Mouse (Mus musculus): ENCODE results near the gene Nr4a1. TPM values are rescaled to one million over a fixed set of nuclear protein-coding genes. Genes with fewer than 3 reads are reported as not detected.
A peak's percentile ranks its signal among the peaks of the same experiment; 100 is the strongest.

Gene Nr4a1
- polyA plus RNA-seq, 1 experiment from 2014 or later, result 10.4 TPM

DNA sequence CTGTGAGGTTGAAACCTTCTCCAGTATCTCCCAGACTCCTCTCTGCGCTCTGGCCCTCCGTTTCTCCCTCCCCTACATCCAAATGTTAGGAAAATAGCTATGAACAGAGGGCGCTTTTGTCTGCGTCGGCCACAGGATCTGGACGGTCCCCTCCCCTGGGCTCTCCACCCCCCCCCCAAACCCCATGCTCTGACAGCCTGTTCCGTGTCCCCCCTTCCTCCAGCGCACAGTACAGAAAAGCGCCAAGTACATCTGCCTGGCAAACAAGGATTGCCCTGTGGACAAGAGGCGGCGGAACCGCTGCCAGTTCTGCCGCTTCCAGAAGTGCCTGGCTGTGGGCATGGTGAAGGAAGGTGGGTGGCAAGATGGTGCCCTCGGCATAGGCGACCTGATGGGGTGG lies 17.4 kb downstream of the Nr4a1 start:
- WGBS, result 84% methylated on average over 15 of the region's 15 CpGs
- Histone ChIP-seq H3K9me3 (no peaks in the 10 kb centered on the region), H3K27me3 (replicated peaks) (no peaks in the 10 kb centered on the region), H3K4me1 (peaks cover 26% of the 10 kb centered on the region), H3K36me3 (peaks cover 54% of the 10 kb centered on the region), H3K27ac (replicated peaks) (no peak overlapping the region), H3K9ac (no peak overlapping the region), H3K4me2 (no peak overlapping the region), H3K4me3 (no peak overlapping the region)
- ATAC-seq (ENCODE audit: extremely low read depth, insufficient number of reproducible peaks, low FRiP score, low TSS enrichment), result no peak

DNA sequence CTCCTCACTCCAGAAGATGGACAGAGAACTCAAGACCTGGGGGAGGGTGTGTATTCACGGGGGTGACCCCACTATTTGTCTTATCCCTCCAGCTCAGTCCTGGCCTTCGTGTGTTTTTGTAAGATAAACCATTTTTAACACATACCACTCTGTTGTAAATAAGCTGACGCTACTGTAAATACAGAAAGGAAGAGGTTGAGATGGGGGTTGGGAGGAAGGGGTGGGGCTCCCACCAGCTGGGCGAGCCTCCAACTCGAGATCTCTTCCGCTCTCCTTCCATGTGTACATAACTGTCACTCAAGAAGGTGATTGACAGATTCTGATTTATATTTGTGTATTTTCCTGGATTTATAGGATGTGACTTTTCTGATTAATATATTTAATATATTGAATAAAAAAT lies 20.3 kb downstream of the Nr4a1 start:
- no peak for ATAC-seq (ENCODE audit: extremely low read depth, insufficient number of reproducible peaks, low FRiP score, low TSS enrichment)
- WGBS, result 46% methylated on average over 6 of the region's 6 CpGs
- Histone ChIP-seq H3K36me3 (peaks cover 54% of the 10 kb centered on the region), H3K9me3 (no peaks in the 10 kb centered on the region), H3K27ac (replicated peaks) (no peak overlapping the region), H3K4me2 (no peak overlapping the region), H3K9ac (no peak overlapping the region), H3K4me1 (peaks cover 15% of the 10 kb centered on the region), H3K4me3 (no peak overlapping the region), H3K27me3 (replicated peaks) (no peaks in the 10 kb centered on the region)

DNA sequence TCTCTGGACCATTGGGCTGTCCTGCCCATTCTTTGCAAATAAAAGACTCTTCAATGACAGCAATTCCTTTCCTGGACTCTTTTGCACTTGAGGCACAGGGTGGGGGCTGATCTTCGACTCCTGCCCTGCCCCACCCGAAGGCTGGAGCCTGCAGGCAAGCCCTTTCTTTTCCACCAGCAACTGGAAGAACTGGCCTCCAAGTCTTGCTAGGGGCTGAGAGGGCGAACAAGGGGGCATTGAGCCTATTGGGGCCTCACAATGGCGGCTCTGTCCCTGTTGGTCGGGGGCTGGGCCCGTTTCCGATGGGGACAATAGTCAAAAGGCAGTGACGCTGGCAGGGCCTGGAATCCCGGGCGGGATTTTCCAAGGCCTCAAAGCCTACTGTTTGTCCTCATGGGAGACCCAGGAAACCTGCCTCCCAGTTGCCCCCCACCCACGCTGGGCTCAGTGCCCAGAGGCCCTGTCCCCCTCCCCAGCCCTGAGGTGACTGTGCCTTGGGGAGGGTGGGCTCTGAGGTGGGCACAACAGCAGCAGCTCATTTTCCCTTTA lies 23.4 kb downstream of the Nr4a1 start:
- Histone ChIP-seq H3K9me3 (no peaks in the 10 kb centered on the region), H3K4me3 (no peak overlapping the region), H3K9ac (no peak overlapping the region), H3K27ac (replicated peaks) (no peak overlapping the region), H3K4me2 (no peak overlapping the region), H3K36me3 (peaks cover 27% of the 10 kb centered on the region), H3K27me3 (replicated peaks) (no peaks in the 10 kb centered on the region), H3K4me1 (peaks cover 16% of the 10 kb centered on the region)
- 61% methylated on average over 11 of the region's 11 CpGs for WGBS
- ATAC-seq (ENCODE audit: extremely low read depth, insufficient number of reproducible peaks, low FRiP score, low TSS enrichment), result no peak

DNA sequence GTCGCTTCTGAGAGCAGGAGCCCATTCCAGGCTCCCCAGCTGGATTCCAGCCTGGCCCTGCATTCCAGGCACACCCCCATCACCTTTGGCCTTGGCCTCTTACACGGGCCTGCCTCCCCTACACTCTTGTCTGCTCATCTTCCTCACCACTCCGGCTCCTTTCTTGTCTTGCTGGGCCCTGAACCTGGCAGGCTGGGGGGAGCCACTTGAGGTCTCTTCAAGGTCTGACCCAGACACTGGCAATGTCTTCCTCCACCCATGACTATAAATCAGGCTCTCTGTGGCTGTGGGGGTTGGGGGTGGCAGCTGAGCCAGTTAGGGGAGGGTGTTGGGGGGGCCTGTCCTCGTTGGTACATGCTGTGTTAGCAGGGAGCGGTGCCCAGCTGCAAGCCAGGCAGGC lies 24.5 kb downstream of the Nr4a1 start:
- Histone ChIP-seq H3K27ac (replicated peaks) (no peak overlapping the region), H3K27me3 (replicated peaks) (no peaks in the 10 kb centered on the region), H3K4me2 (no peak overlapping the region), H3K4me1 (peaks cover 22% of the 10 kb centered on the region), H3K4me3 (no peak overlapping the region), H3K36me3 (peaks cover 15% of the 10 kb centered on the region), H3K9me3 (no peaks in the 10 kb centered on the region), H3K9ac (peak overlapping the region; percentile 48)
- WGBS, result 34% methylated on average over 5 of the region's 5 CpGs
- ATAC-seq (ENCODE audit: extremely low read depth, insufficient number of reproducible peaks, low FRiP score, low TSS enrichment), result no peak

DNA sequence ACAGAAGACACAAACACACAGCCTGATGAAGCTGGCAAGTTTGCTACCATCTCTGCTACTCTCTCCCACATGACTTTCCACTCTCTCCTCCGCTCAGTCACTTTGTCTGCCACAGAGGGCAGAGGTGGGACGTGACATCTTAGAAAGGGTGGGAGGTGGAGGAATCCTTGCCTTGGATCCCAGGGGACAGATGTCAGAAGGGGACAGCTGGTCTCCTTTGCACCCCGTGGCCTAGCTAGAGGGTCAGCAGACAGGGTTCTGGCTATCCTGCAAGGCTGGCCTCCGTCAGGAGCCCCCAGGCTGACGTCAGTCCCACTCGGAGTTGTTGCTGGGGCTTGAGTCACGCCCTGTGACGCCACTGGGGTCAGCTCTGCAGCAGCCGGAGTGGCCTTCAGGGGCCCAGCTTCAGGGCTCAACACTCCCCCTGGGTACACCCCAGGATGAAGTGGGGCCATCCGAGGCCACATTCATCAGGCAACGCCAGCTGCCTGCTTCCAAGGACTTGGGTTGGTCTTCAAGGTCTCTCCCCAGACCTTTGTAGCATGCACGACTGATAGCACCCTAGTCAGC lies 25.4 kb downstream of the Nr4a1 start:
- ATAC-seq (ENCODE audit: extremely low read depth, insufficient number of reproducible peaks, low FRiP score, low TSS enrichment), result no peak
- H3K4me1 ChIP-seq, result peaks cover 23% of the 10 kb centered on the region
- no peaks in the 10 kb centered on the region for H3K9me3 ChIP-seq
- peak overlapping the region; percentile 51; the same call in 1 of the 2 replicates for H3K9ac ChIP-seq
- H3K27me3 ChIP-seq (replicated peaks), result no peaks in the 10 kb centered on the region
- no peak overlapping the region for H3K4me3 ChIP-seq
- WGBS, result 49% methylated on average over 12 of the region's 12 CpGs
- H3K4me2 ChIP-seq, result no peak overlapping the region
- no peak overlapping the region for H3K27ac ChIP-seq (replicated peaks)
- peaks cover 6% of the 10 kb centered on the region for H3K36me3 ChIP-seq

DNA sequence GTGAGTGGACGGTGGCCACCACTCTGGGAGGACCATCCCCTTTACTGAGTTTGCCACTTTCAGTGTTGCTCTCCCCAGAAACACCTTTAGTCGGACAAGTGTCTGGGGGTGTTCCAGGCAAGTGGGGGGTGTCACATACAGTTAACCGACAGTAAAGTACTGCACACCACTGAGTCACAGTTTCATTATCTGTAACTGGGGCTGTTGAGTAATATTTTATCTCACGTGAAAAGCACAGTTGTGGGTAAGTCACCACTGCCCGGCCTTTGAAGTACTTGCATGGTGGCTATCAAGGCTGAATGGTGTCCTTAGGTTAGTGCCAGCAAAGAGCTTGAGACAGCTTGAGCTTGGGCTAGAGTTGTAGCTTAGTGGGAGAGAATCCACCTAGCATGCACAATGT lies 28.4 kb downstream of the Nr4a1 start:
- Histone ChIP-seq H3K27ac (replicated peaks) (no peak overlapping the region), H3K9ac (no peak overlapping the region), H3K4me2 (no peak overlapping the region), H3K9me3 (no peaks in the 10 kb centered on the region), H3K36me3 (peaks cover 15% of the 10 kb centered on the region), H3K4me1 (peaks cover 40% of the 10 kb centered on the region), H3K4me3 (no peak overlapping the region), H3K27me3 (replicated peaks) (no peaks in the 10 kb centered on the region)
- ATAC-seq (ENCODE audit: extremely low read depth, insufficient number of reproducible peaks, low FRiP score, low TSS enrichment), result no peak
- WGBS, result 69% methylated on average over 5 of the region's 5 CpGs

DNA sequence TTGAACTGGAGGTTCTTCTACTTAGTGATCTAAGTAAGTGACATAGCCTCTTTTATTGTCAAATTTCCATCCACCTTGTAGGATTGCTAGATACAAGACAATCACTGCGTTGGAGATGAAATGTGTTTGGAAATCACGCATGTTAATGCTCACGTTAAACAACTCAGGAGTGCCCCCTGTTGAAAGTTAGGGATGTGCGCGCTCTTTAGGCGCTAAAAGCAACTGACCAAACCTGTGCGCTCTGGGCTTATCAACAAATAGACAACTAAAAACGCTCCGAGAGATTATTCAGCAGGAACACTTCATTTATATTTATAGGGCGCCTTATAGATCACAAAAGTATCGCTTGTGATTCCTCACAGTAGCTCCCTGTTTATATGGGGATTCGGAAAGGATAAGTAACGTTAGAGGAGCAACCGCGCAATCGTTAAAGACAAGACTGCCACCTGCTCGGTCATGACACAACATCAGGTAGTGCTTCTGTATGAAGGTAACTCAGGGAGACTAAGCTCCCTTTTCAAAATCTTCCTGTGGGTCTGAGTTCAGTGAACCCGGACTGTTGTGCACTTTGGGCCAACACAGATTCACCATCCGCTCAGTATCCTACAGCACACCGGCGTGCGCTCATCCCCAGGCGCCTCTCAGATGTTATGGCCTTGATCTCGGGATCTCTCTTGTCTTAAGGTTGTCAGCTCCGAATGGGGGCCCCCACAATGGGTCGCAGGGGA lies 29.3 kb downstream of the Nr4a1 start:
- ATAC-seq (ENCODE audit: extremely low read depth, insufficient number of reproducible peaks, low FRiP score, low TSS enrichment), result peak; percentile 2; the same call in 1 of the 2 replicates

DNA sequence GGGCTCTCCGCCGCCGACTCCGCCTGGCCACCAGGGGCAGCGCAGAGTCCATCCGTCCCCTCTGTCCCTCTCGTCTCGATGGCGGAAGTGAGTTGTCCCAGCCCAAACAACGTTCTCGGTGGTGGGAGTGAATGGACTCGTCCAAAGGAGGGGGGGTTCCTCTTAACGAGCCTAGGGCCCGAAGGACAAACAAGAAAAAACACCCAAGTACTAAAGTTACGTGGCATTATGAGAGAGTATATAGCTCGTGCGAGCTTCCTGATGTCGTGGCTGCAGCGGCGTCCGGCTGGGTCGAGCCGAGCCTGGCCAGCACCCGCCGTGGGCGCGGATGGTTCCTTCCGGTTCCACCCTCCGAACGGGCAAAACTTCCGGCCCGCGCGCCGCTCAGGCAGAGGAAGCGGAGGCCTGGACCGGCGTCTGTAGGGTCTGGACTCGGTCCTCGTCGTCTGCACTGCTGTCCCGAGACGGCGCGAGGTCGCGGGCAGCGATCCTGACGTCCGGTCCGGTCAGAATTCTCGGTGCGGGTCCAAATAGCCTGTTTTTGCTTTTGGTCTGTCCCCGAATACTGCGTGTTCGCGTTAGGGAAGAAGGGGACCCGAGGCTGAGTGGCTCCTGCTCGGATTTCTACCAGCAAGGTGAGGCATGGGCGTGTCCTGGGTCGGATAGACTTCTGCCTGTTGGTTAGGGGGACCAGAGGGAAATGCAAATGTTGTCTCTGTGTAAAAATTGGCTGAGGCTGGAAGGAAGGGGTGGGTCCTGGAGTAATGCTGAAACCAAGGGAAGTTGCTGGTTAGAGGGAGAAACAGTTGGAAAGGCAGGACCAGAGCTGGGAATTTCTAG lies 30.1 kb downstream of the Nr4a1 start, which contains the start of gene Atg101:
TSS of gene Atg101 (plus strand) at position 362 of the 840 bp plus-strand sequence.
- H3K9me3 ChIP-seq, result no peaks in the 10 kb centered on the region
- under 1% methylated on average over 61 of the region's 61 CpGs for WGBS
- no peaks in the 10 kb centered on the region for H3K27me3 ChIP-seq (replicated peaks)
- peak within 1 kb of the TSS; percentile 96 for H3K9ac ChIP-seq
- peaks cover 32% of the 10 kb centered on the region for H3K36me3 ChIP-seq
- ATAC-seq (ENCODE audit: extremely low read depth, insufficient number of reproducible peaks, low FRiP score, low TSS enrichment), result peak; percentile 83
- H3K4me3 ChIP-seq, result peak within 1 kb of the TSS; percentile 91
- H3K27ac ChIP-seq (replicated peaks), result peak within 1 kb of the TSS; percentile 75
- H3K4me1 ChIP-seq, result peaks cover 31% of the 10 kb centered on the region
- H3K4me2 ChIP-seq, result peak within 1 kb of the TSS; percentile 97

More for the DNA sequence above, 29.3 kb downstream of the Nr4a1 start:
- WGBS, result 1% methylated on average over 26 of the region's 26 CpGs
- no peaks in the 10 kb centered on the region for H3K9me3 ChIP-seq
- H3K36me3 ChIP-seq, result peaks cover 24% of the 10 kb centered on the region
- H3K27ac ChIP-seq (replicated peaks), result peak overlapping the region; percentile 75
- no peaks in the 10 kb centered on the region for H3K27me3 ChIP-seq (replicated peaks)
- peaks cover 38% of the 10 kb centered on the region for H3K4me1 ChIP-seq
- peak overlapping the region; percentile 91 for H3K4me3 ChIP-seq
- peak overlapping the region; percentile 97 for H3K4me2 ChIP-seq
- H3K9ac ChIP-seq, result peak overlapping the region; percentile 96

DNA sequence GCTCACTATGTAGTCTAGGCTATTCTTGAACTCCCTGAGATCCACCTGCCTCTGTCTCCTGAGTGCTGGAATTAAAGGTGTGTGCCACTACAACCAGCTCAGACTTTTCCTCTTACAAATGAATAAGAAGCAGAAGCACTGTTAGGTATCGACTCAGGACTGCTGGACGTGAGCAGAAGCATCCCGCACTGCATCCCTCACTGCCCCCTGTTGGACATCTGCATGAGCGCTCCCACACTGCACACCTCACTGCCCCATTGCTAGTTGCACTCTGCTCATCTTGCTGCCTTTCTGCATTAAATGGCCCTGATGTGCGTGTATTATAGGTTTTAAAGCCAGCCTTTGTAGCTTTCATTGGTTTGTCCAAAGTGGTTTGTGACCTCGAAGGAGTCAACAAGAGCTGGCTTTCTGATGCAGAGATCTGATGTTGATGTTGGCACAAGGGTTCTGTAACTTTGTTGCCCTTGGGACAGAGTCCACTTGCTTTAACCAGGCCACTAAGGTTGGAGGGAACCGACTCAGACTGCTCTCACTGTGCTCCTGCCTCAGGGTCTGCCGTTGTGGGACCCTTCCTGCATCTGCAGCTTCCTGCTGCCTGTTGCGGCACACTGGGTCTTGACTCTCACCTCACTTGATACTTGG lies 32.2 kb downstream of the Nr4a1 start:
- H3K9me3 ChIP-seq, result no peaks in the 10 kb centered on the region
- H3K27ac ChIP-seq (replicated peaks), result no peak overlapping the region
- H3K9ac ChIP-seq, result no peak overlapping the region
- no peak overlapping the region for H3K4me3 ChIP-seq
- no peak overlapping the region for H3K4me2 ChIP-seq
- 63% methylated on average over 9 of the region's 9 CpGs for WGBS
- ATAC-seq (ENCODE audit: extremely low read depth, insufficient number of reproducible peaks, low FRiP score, low TSS enrichment), result no peak
- peaks cover 24% of the 10 kb centered on the region for H3K4me1 ChIP-seq
- no peaks in the 10 kb centered on the region for H3K27me3 ChIP-seq (replicated peaks)
- peaks cover 53% of the 10 kb centered on the region for H3K36me3 ChIP-seq

DNA sequence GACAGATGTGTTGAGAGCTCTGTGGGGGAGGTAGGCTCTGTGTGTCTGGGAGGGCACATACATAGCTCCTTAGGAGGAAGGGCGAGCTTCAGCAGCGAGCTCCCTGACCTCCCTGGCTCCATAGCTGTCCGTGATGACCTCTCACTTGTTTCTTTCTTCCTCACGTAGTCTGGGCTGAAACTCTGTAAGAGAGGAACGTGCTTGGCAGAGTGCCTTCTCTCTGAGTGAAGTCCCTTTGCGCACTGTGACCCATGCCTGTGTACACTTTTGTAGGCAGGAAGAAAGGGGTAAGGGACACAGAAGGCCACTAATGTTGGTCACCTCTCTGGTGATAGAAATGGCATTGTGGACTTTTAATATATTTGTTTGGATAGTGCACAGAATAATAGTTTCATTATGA lies 33.3 kb downstream of the Nr4a1 start:
- H3K27me3 ChIP-seq (replicated peaks), result no peaks in the 10 kb centered on the region

DNA sequence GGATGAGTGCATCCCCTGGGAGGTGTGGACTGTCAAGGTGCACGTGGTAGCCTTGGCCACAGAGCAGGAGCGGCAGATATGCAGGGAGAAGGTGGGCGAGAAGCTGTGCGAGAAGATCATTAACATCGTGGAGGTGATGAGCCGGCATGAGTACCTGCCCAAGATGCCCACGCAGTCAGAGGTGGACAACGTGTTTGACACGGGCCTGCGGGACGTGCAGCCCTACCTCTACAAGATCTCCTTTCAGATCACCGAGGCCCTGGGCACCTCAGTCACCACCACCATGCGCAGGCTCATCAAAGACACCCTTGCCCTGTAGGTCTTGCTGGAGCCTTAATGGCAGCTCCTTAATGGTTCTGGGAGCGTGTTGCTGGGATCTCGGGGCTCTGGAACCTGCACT lies 36.3 kb downstream of the Nr4a1 start:
- no peaks in the 10 kb centered on the region for H3K27me3 ChIP-seq (replicated peaks)
- no peak overlapping the region for H3K4me3 ChIP-seq
- H3K36me3 ChIP-seq, result peaks cover 63% of the 10 kb centered on the region
- ATAC-seq (ENCODE audit: extremely low read depth, insufficient number of reproducible peaks, low FRiP score, low TSS enrichment), result no peak
- H3K27ac ChIP-seq (replicated peaks), result no peak overlapping the region
- H3K4me2 ChIP-seq, result no peak overlapping the region
- WGBS, result 91% methylated on average over 15 of the region's 15 CpGs
- no peaks in the 10 kb centered on the region for H3K9me3 ChIP-seq
- H3K9ac ChIP-seq, result no peak overlapping the region
- H3K4me1 ChIP-seq, result peaks cover 27% of the 10 kb centered on the region

More for the DNA sequence above, 33.3 kb downstream of the Nr4a1 start:
- no peaks in the 10 kb centered on the region for H3K9me3 ChIP-seq
- 75% methylated on average over 6 of the region's 6 CpGs for WGBS
- no peak overlapping the region for H3K4me2 ChIP-seq
- ATAC-seq (ENCODE audit: extremely low read depth, insufficient number of reproducible peaks, low FRiP score, low TSS enrichment), result no peak
- H3K36me3 ChIP-seq, result peaks cover 63% of the 10 kb centered on the region
- no peak overlapping the region for H3K27ac ChIP-seq (replicated peaks)
- 0 out of 2 replicates have a peak overlapping the region, but pooled peaks have one; percentile 14 for H3K9ac ChIP-seq
- H3K4me3 ChIP-seq, result no peak overlapping the region
- peaks cover 24% of the 10 kb centered on the region for H3K4me1 ChIP-seq

Measured in heart, embryonic 13.5 days (tissue).